Mouse (Mus musculus) thymus, postnatal 25 days (tissue): ENCODE results near the gene Anks6.
A peak's percentile ranks its signal among the peaks of the same experiment; 100 is the strongest.
"Not testable (repeated sequence)": the region's sequence is repeated elsewhere in the genome, so short reads cannot be mapped to it uniquely, and the experiment has no call there.

Source experiments
- DNase-seq: peaks from one replicate; pipeline ENCODE4 v3.0.0; 2022

The Anks6 gene

GRCm38 (mm10) chr4:47056791-47057509, at the start of gene Anks6:
Anks6 (minus strand) TSS chr4:47057427.
- peak; percentile 27 for DNase-seq

- no peak for DNase-seq
Measured at GRCm38 (mm10) chr4:47103561-47103960, 46.3 kb upstream of the Anks6 start.

GRCm38 (mm10) chr4:47093647-47094046, 36.4 kb upstream of the Anks6 start:
- no peak for DNase-seq

GRCm38 (mm10) chr4:47093161-47093560, 35.9 kb upstream of the Anks6 start:
- DNase-seq, result no peak

- DNase-seq, result peak; percentile 22
Measured at GRCm38 (mm10) chr4:47092387-47093021, 35.3 kb upstream of the Anks6 start.

GRCm38 (mm10) chr4:47091493-47092386, 34.5 kb upstream of the Anks6 start, which contains the start of gene Galnt12:
Galnt12 (plus strand) TSS chr4:47091909.
- peak; percentile 73 for DNase-seq

- no peak for DNase-seq
Measured at GRCm38 (mm10) chr4:47088671-47089070, 31.4 kb upstream of the Anks6 start.

GRCm38 (mm10) chr4:47083824-47084223, 26.6 kb upstream of the Anks6 start:
- no peak for DNase-seq

GRCm38 (mm10) chr4:47080647-47081010, 23.4 kb upstream of the Anks6 start:
- no peak for DNase-seq

GRCm38 (mm10) chr4:47079997-47080646, 22.9 kb upstream of the Anks6 start:
- no peak for DNase-seq

GRCm38 (mm10) chr4:47075054-47075453, 17.8 kb upstream of the Anks6 start:
- no peak for DNase-seq

- no peak for DNase-seq
Measured at GRCm38 (mm10) chr4:47060900-47061299, 3.7 kb upstream of the Anks6 start.

GRCm38 (mm10) chr4:47057510-47058325, 491 bp upstream of the Anks6 start:
- no peak for DNase-seq

GRCm38 (mm10) chr4:47055570-47056080, 1.6 kb downstream of the Anks6 start:
- no peak for DNase-seq

- DNase-seq, result not testable (repeated sequence)
Measured at GRCm38 (mm10) chr4:47055170-47055569, 2.1 kb downstream of the Anks6 start.

GRCm38 (mm10) chr4:47051905-47052304, 5.3 kb downstream of the Anks6 start:
- no peak for DNase-seq

- no peak for DNase-seq
Measured at GRCm38 (mm10) chr4:47050642-47051381, 6.4 kb downstream of the Anks6 start.

GRCm38 (mm10) chr4:47050167-47050566, 7.1 kb downstream of the Anks6 start:
- peak; percentile 85 for DNase-seq

- no peak for DNase-seq
Measured at GRCm38 (mm10) chr4:47049216-47049615, 8.0 kb downstream of the Anks6 start.

GRCm38 (mm10) chr4:47047765-47048164, 9.5 kb downstream of the Anks6 start:
- no peak for DNase-seq

- DNase-seq, result no peak
Measured at GRCm38 (mm10) chr4:47046974-47047373, 10.3 kb downstream of the Anks6 start.
